Mouse (Mus musculus) ES-CJ7 (cell line): ENCODE measurements around the gene Tspan1.

Experiments used
- DNase-seq: peaks from one replicate; pipeline ENCODE4 v3.0.0; 2011; ENCODE audit warnings: low read depth, low spot score

The Tspan1 gene

DNA sequence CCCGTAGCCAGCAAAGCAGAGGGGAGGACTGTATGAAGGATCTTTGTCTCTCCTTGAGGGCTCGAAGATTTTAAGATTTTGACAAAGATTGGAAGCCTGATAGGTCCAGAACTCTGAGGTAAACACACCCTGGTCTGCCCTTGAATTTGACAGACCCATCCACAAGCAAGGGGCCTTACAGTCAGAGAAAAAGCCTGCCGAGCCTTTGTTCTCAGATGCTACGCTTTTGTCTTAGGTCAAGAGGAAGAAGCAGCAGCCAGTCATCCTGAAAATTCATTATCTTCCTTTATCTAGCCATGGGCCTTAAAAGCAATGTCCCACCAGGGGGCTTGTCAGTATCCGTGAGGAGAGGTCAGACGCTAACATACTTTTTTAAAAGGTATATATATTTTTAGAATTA, 39.4 kb downstream of the Tspan1 start:
- DNase-seq: no peak

DNA sequence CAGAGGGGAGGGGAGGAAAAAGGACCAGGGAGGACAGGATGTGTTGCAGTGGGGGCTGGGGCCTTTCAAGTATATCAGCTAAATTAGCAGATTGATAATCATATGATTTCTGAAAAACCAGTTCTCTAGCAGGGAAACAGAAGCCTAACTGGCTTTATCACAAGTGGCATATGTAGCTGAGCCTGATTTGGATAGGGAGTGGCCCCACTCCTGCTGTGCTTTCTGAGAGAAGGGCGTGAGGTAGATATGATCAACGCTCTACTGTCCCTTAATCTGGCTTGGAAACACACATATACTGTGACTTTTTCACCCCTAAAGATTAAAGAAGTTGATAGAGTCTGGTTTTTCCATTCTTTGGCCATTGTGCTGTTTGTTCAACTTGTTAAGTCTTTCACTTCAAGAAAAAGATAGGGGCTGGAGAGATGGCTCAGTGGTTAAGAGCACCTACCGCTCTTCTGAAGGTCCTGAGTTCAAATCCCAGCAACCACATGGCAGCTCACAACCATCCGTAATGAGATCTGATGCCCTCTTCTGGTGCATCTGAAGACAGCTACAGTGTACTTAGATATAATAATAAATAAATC, 41.5 kb downstream of the Tspan1 start:
- no peak for DNase-seq

DNA sequence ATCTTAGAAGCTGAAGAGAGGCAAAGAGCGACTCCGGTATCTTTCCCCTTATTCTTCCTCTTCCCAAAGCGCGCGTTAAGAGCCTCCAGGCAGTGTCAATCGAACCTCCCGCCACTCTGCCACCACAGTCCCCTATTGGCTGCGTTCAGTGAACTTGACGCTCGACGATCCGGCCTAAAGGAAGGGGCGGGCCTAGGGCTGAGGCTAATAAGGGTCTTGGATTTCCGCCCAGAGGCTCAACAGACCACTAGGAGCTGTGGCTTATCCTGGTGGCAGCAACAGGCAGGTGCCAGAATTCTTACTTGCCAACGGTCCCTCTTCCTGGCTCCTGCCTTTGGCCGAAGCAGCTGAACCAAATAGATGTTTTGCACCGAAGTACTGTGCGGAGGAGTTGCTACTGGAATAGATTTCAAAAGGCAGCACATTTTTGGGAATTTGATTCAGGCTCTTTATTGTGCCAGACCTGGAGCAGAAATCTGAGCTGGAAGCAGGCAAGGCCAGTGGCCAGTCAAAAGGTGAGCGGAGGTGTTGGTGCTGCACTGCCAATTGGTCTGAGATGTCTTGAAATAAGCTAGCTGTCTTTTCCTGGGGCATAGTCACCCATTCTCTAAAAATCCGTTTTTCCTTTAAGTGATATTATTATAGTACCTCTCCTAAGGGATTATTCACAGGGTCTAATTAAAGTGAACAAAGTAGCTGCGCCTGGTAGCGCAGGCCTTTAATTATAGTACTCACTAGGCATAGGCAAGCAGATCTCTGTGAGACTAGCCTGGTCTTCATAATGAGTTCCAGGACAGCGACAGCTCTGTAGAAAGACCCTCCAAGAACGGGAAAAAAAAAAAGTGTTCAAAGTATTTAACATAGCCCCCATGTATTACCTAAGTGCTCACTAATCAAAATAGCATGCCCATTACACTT, 43.5 kb downstream of the Tspan1 start, which contains the start of the genes Rad54l and Pomgnt1:
Gene Rad54l, minus strand, starts transcription at position 89 of the 918 bp plus-strand sequence.
Gene Pomgnt1, plus strand, starts transcription at position 239 of the 918 bp plus-strand sequence.
- DNase-seq: peak; percentile 98

DNA sequence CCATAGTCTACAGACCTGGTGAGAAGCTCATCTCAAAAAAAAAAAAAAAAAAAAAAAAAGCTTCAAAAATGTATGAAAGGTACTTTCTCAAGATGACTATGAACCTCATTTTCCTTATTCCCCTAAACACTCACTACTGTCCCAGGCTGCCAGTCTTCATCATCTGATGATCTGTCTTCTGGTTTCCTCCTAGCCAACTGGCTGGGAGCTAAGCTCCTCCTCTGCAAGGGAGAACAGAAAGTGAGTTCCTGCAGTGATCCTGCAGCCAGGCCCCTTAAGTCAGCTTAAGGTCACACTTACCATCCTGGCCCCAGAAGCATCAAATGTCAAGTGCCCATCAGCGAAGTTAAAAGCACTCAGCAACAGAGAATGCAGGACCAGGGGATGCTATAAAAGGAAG, 44.6 kb downstream of the Tspan1 start:
- peak; percentile 48 for DNase-seq
